Mouse (Mus musculus): ENCODE measurements around the gene Limch1. TPM values are rescaled to one million over a fixed set of nuclear protein-coding genes. Genes with fewer than 3 reads are reported as not detected.

The Limch1 gene
- polyA plus RNA-seq, 1 experiment from 2014 or later: 67.8 TPM

- Histone ChIP-seq H3K36me3 (ENCODE audit: insufficient read depth) (no peaks in the 10 kb centered on the region), H3K4me1 (ENCODE audit: insufficient read depth) (no peaks in the 10 kb centered on the region), H3K9ac (no peak overlapping the region), H3K4me3 (ENCODE audit: low read depth, low read length) (no peak overlapping the region), H3K9me3 (ENCODE audit: low read depth, low read length) (no peaks in the 10 kb centered on the region), H3K27ac (ENCODE audit: low read depth) (no peak overlapping the region), H3K4me2 (no peak overlapping the region), H3K27me3 (ENCODE audit: insufficient read depth, low read length) (no peaks in the 10 kb centered on the region)
- ATAC-seq (ENCODE audit: insufficient read depth) (no peak), DNase-seq (no peak)
- 83% methylated on average over 4 of the region's 4 CpGs for WGBS
- no peak for TF ChIP-seq CTCF (IDR thresholded peaks at IDR 0.05; ENCODE audit: low read depth)
Observed at GRCm38 (mm10) chr5:66825586-66825985, 80.0 kb downstream of the Limch1 start.

DNA sequence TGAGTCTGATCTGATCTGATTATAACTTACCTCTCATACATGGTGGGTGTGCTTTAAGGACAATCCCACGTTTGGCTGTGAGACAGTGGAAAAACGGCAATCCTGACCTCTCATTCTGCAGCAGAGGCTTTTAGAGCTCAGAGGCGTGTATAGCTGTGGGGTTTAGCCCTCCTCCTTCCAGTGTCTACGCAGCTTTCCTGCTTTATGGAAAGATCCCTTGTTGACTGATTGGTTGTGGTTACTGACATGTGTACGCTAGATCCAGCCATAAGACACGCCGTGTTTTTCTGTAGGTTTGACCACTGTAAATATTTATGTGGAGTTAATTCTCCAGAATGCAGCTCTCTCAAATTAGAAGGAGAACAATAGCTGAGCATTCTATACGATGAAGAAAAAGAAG is 81.2 kb downstream of the Limch1 start:
- Histone ChIP-seq H3K9me3 (ENCODE audit: low read depth, low read length) (no peaks in the 10 kb centered on the region), H3K4me3 (ENCODE audit: low read depth, low read length) (no peak overlapping the region), H3K27ac (ENCODE audit: low read depth) (no peak overlapping the region), H3K9ac (no peak overlapping the region), H3K4me2 (no peak overlapping the region), H3K36me3 (ENCODE audit: insufficient read depth) (no peaks in the 10 kb centered on the region), H3K27me3 (ENCODE audit: insufficient read depth, low read length) (no peaks in the 10 kb centered on the region), H3K4me1 (ENCODE audit: insufficient read depth) (no peaks in the 10 kb centered on the region)
- no peak for ATAC-seq (ENCODE audit: insufficient read depth)
- no peak for DNase-seq
- 40% methylated on average over 8 of the region's 8 CpGs for WGBS
- TF ChIP-seq CTCF (IDR thresholded peaks at IDR 0.05; ENCODE audit: low read depth): no peak

GRCm38 (mm10) chr5:66829505-66829904 is 83.9 kb downstream of the Limch1 start:
- H3K4me2 ChIP-seq: no peak overlapping the region
- no peak for TF ChIP-seq CTCF (IDR thresholded peaks at IDR 0.05; ENCODE audit: low read depth)
- no peaks in the 10 kb centered on the region for H3K36me3 ChIP-seq (ENCODE audit: insufficient read depth)
- H3K4me1 ChIP-seq (ENCODE audit: insufficient read depth): no peaks in the 10 kb centered on the region
- no peak overlapping the region for H3K4me3 ChIP-seq (ENCODE audit: low read depth, low read length)
- DNase-seq (no peak), ATAC-seq (ENCODE audit: insufficient read depth) (no peak)
- no peak overlapping the region for H3K9ac ChIP-seq
- WGBS: 74% methylated on average over 5 of the region's 5 CpGs
- H3K9me3 ChIP-seq (ENCODE audit: low read depth, low read length): no peaks in the 10 kb centered on the region
- H3K27me3 ChIP-seq (ENCODE audit: insufficient read depth, low read length): no peaks in the 10 kb centered on the region
- H3K27ac ChIP-seq (ENCODE audit: low read depth): no peak overlapping the region

- Histone ChIP-seq H3K27ac (ENCODE audit: low read depth) (no peak overlapping the region), H3K36me3 (ENCODE audit: insufficient read depth) (no peaks in the 10 kb centered on the region), H3K4me2 (no peak overlapping the region), H3K9ac (no peak overlapping the region), H3K27me3 (ENCODE audit: insufficient read depth, low read length) (no peaks in the 10 kb centered on the region), H3K4me1 (ENCODE audit: insufficient read depth) (no peaks in the 10 kb centered on the region), H3K4me3 (ENCODE audit: low read depth, low read length) (no peak overlapping the region), H3K9me3 (ENCODE audit: low read depth, low read length) (no peaks in the 10 kb centered on the region)
- no peak for TF ChIP-seq CTCF (IDR thresholded peaks at IDR 0.05; ENCODE audit: low read depth)
- DNase-seq (no peak), ATAC-seq (ENCODE audit: insufficient read depth) (no peak)
- WGBS: 90% methylated on average over 10 of the region's 10 CpGs
Observed at GRCm38 (mm10) chr5:66830206-66830605, 84.6 kb downstream of the Limch1 start.

GRCm38 (mm10) chr5:66834756-66835155 is 89.1 kb downstream of the Limch1 start:
- DNase-seq (peak; percentile 54), ATAC-seq (ENCODE audit: insufficient read depth) (peak; percentile 63; the same call in 1 of the 2 replicates)
- Histone ChIP-seq H3K9me3 (ENCODE audit: low read depth, low read length) (no peaks in the 10 kb centered on the region), H3K4me1 (ENCODE audit: insufficient read depth) (no peaks in the 10 kb centered on the region), H3K9ac (no peak overlapping the region), H3K27me3 (ENCODE audit: insufficient read depth, low read length) (no peaks in the 10 kb centered on the region), H3K36me3 (ENCODE audit: insufficient read depth) (no peaks in the 10 kb centered on the region), H3K27ac (ENCODE audit: low read depth) (no peak overlapping the region), H3K4me2 (no peak overlapping the region), H3K4me3 (ENCODE audit: low read depth, low read length) (no peak overlapping the region)
- 19% methylated on average over 6 of the region's 6 CpGs for WGBS
- TF ChIP-seq CTCF (IDR thresholded peaks at IDR 0.05; ENCODE audit: low read depth): no peak

- peak; percentile 16 for TF ChIP-seq CTCF (IDR thresholded peaks at IDR 0.05; ENCODE audit: low read depth)
- Histone ChIP-seq H3K27me3 (ENCODE audit: insufficient read depth, low read length) (no peaks in the 10 kb centered on the region), H3K4me1 (ENCODE audit: insufficient read depth) (no peaks in the 10 kb centered on the region), H3K27ac (ENCODE audit: low read depth) (no peak overlapping the region), H3K4me3 (ENCODE audit: low read depth, low read length) (no peak overlapping the region), H3K9ac (no peak overlapping the region), H3K36me3 (ENCODE audit: insufficient read depth) (no peaks in the 10 kb centered on the region), H3K4me2 (no peak overlapping the region), H3K9me3 (ENCODE audit: low read depth, low read length) (no peaks in the 10 kb centered on the region)
- 78% methylated on average over 4 of the region's 4 CpGs for WGBS
- ATAC-seq (ENCODE audit: insufficient read depth) (no peak), DNase-seq (no peak)
Observed at GRCm38 (mm10) chr5:66836892-66837291, 91.3 kb downstream of the Limch1 start.

GRCm38 (mm10) chr5:66841971-66842370 is 96.3 kb downstream of the Limch1 start:
- WGBS: 77% methylated on average over 2 of the region's 2 CpGs
- no peak overlapping the region for H3K4me3 ChIP-seq (ENCODE audit: low read depth, low read length)
- H3K4me1 ChIP-seq (ENCODE audit: insufficient read depth): no peaks in the 10 kb centered on the region
- no peak overlapping the region for H3K27ac ChIP-seq (ENCODE audit: low read depth)
- H3K9ac ChIP-seq: no peak overlapping the region
- no peaks in the 10 kb centered on the region for H3K36me3 ChIP-seq (ENCODE audit: insufficient read depth)
- no peak for TF ChIP-seq CTCF (IDR thresholded peaks at IDR 0.05; ENCODE audit: low read depth)
- H3K4me2 ChIP-seq: no peak overlapping the region
- DNase-seq: no peak
- ATAC-seq (ENCODE audit: insufficient read depth): no peak
- no peaks in the 10 kb centered on the region for H3K27me3 ChIP-seq (ENCODE audit: insufficient read depth, low read length)
- no peaks in the 10 kb centered on the region for H3K9me3 ChIP-seq (ENCODE audit: low read depth, low read length)

DNA sequence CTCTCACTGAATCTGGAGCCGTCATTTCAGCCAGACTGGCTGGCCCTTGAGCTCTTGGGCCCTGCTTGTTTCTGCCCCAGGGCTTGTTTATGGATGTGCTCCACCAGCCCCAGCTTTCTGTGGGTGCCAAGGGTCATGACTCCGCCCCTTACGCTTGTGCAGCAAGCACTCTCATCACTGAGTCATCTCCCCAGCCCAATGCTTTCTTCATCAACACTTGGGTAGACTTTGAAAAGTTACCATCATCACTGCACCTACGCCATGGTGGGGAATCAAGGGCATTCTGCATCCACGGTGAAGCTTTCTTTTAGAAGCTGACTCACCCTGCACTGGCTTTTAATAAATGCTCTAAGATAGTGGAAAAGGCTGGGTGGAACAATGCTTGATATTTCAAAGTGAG is 97.1 kb downstream of the Limch1 start:
- Histone ChIP-seq H3K4me3 (ENCODE audit: low read depth, low read length) (no peak overlapping the region), H3K4me1 (ENCODE audit: insufficient read depth) (no peaks in the 10 kb centered on the region), H3K4me2 (no peak overlapping the region), H3K36me3 (ENCODE audit: insufficient read depth) (no peaks in the 10 kb centered on the region), H3K27me3 (ENCODE audit: insufficient read depth, low read length) (no peaks in the 10 kb centered on the region), H3K9me3 (ENCODE audit: low read depth, low read length) (no peaks in the 10 kb centered on the region), H3K9ac (no peak overlapping the region), H3K27ac (ENCODE audit: low read depth) (no peak overlapping the region)
- no peak for DNase-seq
- no peak for TF ChIP-seq CTCF (IDR thresholded peaks at IDR 0.05; ENCODE audit: low read depth)
- 91% methylated on average over 5 of the region's 5 CpGs for WGBS
- no peak for ATAC-seq (ENCODE audit: insufficient read depth)
